Mouse (Mus musculus): ENCODE measurements at regions not wholly inside any gene's neighbourhood (a gene's known extent, or its start where the extent isn't known, plus 50 kb on each side); places are given as distances from the start of the nearest gene placed in this dataset.
A peak's percentile ranks its signal among the peaks of the same experiment; 100 is the strongest.

GRCm38 (mm10) chr10:126673437-126673836 lies 227.7 kb downstream of the Atp23 start:
- Histone ChIP-seq H3K36me3 (ENCODE audit: control insufficient read depth, insufficient read depth, low read length) (no peaks in the 10 kb centered on the region), H3K4me3 (ENCODE audit: control insufficient read depth, low read depth, low read length) (no peak overlapping the region), H3K27ac (ENCODE audit: control insufficient read depth, insufficient read depth, low read depth, low read length) (no peak overlapping the region), H3K27me3 (ENCODE audit: control insufficient read depth, insufficient read depth, low read length) (no peaks in the 10 kb centered on the region), H3K4me1 (ENCODE audit: control insufficient read depth, insufficient read depth, low read length) (peaks cover 3% of the 10 kb centered on the region)
- no peak for TF ChIP-seq CTCF (IDR thresholded peaks at IDR 0.05; ENCODE audit: control insufficient read depth, insufficient read depth, insufficient replicate concordance, low read depth, low read length)
- no peak for TF ChIP-seq POLR2A (IDR thresholded peaks at IDR 0.05; ENCODE audit: control insufficient read depth, low read depth, low read length)

GRCm38 (mm10) chr10:126664408-126665083 lies 236.6 kb downstream of the Atp23 start:
- Histone ChIP-seq H3K36me3 (ENCODE audit: control insufficient read depth, insufficient read depth, low read length) (no peaks in the 10 kb centered on the region), H3K27ac (ENCODE audit: control insufficient read depth, insufficient read depth, low read depth, low read length) (no peak overlapping the region), H3K27me3 (ENCODE audit: control insufficient read depth, insufficient read depth, low read length) (no peaks in the 10 kb centered on the region), H3K4me1 (ENCODE audit: control insufficient read depth, insufficient read depth, low read length) (no peaks in the 10 kb centered on the region; the same call in 1 of the 2 replicates), H3K4me3 (ENCODE audit: control insufficient read depth, low read depth, low read length) (peak overlapping the region; percentile 15)
- TF ChIP-seq CTCF (IDR thresholded peaks at IDR 0.05; ENCODE audit: control insufficient read depth, insufficient read depth, insufficient replicate concordance, low read depth, low read length) (no peak), POLR2A (IDR thresholded peaks at IDR 0.05; ENCODE audit: control insufficient read depth, low read depth, low read length) (no peak)

- no peaks in the 10 kb centered on the region for H3K27me3 ChIP-seq (ENCODE audit: control insufficient read depth, insufficient read depth, low read length)
- TF ChIP-seq CTCF (IDR thresholded peaks at IDR 0.05; ENCODE audit: control insufficient read depth, insufficient read depth, insufficient replicate concordance, low read depth, low read length): peak; percentile 93
- TF ChIP-seq POLR2A (IDR thresholded peaks at IDR 0.05; ENCODE audit: control insufficient read depth, low read depth, low read length): no peak
- H3K4me3 ChIP-seq (ENCODE audit: control insufficient read depth, low read depth, low read length): peak overlapping the region; percentile 64
- H3K4me1 ChIP-seq (ENCODE audit: control insufficient read depth, insufficient read depth, low read length): no peaks in the 10 kb centered on the region; the same call in 1 of the 2 replicates
- H3K36me3 ChIP-seq (ENCODE audit: control insufficient read depth, insufficient read depth, low read length): no peaks in the 10 kb centered on the region
- H3K27ac ChIP-seq (ENCODE audit: control insufficient read depth, insufficient read depth, low read depth, low read length): no peak overlapping the region
Measured at GRCm38 (mm10) chr10:126663461-126664013, 237.6 kb downstream of the Atp23 start.

- Histone ChIP-seq H3K27me3 (ENCODE audit: control insufficient read depth, insufficient read depth, low read length) (no peaks in the 10 kb centered on the region), H3K36me3 (ENCODE audit: control insufficient read depth, insufficient read depth, low read length) (no peaks in the 10 kb centered on the region), H3K4me3 (ENCODE audit: control insufficient read depth, low read depth, low read length) (peak overlapping the region; percentile 32; the same call in 1 of the 2 replicates), H3K27ac (ENCODE audit: control insufficient read depth, insufficient read depth, low read depth, low read length) (no peak overlapping the region), H3K4me1 (ENCODE audit: control insufficient read depth, insufficient read depth, low read length) (no peaks in the 10 kb centered on the region; the same call in 1 of the 2 replicates)
- TF ChIP-seq POLR2A (IDR thresholded peaks at IDR 0.05; ENCODE audit: control insufficient read depth, low read depth, low read length): no peak
- TF ChIP-seq CTCF (IDR thresholded peaks at IDR 0.05; ENCODE audit: control insufficient read depth, insufficient read depth, insufficient replicate concordance, low read depth, low read length): no peak
Measured at GRCm38 (mm10) chr10:126662765-126663164, 238.4 kb downstream of the Atp23 start.

DNA sequence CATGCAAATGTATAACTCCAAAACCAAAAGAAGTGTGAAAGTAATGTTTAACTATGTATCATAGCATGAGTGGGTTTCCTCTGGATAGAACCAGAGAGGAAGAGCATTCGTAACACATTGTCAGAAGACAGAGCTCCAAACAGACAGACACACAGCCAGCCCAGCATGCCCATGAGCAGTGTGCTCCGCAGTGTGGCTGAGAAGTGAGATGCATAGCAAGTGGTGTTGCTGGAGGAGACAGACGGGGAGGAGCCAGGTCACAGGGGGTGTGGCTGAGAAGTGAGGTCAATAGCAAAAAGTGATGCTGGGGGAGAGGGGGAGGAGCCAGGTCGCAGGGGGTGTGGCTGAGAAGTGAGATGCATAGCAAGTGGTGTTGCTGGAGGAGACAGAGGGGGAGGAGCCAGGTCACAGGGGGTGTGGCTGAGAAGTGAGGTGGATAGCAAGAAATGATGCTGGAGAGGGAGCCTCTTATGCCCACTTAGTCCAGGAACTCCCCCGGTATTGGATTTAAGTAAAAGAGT lies 240.0 kb downstream of the Atp23 start:
- H3K27ac ChIP-seq (ENCODE audit: control insufficient read depth, insufficient read depth, low read depth, low read length): no peak overlapping the region
- H3K36me3 ChIP-seq (ENCODE audit: control insufficient read depth, insufficient read depth, low read length): no peaks in the 10 kb centered on the region
- H3K4me3 ChIP-seq (ENCODE audit: control insufficient read depth, low read depth, low read length): no peak overlapping the region
- no peak for TF ChIP-seq POLR2A (IDR thresholded peaks at IDR 0.05; ENCODE audit: control insufficient read depth, low read depth, low read length)
- TF ChIP-seq CTCF (IDR thresholded peaks at IDR 0.05; ENCODE audit: control insufficient read depth, insufficient read depth, insufficient replicate concordance, low read depth, low read length): no peak
- H3K27me3 ChIP-seq (ENCODE audit: control insufficient read depth, insufficient read depth, low read length): no peaks in the 10 kb centered on the region
- H3K4me1 ChIP-seq (ENCODE audit: control insufficient read depth, insufficient read depth, low read length): no peaks in the 10 kb centered on the region; the same call in 1 of the 2 replicates

DNA sequence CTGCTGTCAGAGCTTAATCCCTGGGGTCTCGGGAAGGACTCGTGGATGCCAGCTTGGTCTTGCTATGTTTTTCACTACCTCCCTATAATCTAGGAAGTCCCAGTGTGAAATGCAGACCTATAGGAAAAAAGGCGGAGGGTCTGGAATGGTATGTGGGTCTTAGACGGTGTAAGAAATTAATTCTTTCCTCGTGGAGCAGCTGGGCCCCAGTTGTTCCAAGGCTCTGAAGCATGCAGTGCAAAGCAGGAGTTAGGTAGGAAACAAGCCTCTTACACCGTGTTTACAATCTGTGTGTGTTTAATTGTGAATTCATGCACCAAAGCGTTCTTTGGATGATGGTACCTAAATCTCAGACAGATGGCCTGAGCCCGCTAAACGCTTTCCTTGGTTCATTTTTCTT lies 241.1 kb downstream of the Atp23 start:
- Histone ChIP-seq H3K36me3 (ENCODE audit: control insufficient read depth, insufficient read depth, low read length) (no peaks in the 10 kb centered on the region), H3K27me3 (ENCODE audit: control insufficient read depth, insufficient read depth, low read length) (no peaks in the 10 kb centered on the region), H3K4me3 (ENCODE audit: control insufficient read depth, low read depth, low read length) (no peak overlapping the region), H3K27ac (ENCODE audit: control insufficient read depth, insufficient read depth, low read depth, low read length) (no peak overlapping the region), H3K4me1 (ENCODE audit: control insufficient read depth, insufficient read depth, low read length) (no peaks in the 10 kb centered on the region; the same call in 1 of the 2 replicates)
- TF ChIP-seq CTCF (IDR thresholded peaks at IDR 0.05; ENCODE audit: control insufficient read depth, insufficient read depth, insufficient replicate concordance, low read depth, low read length) (no peak), POLR2A (IDR thresholded peaks at IDR 0.05; ENCODE audit: control insufficient read depth, low read depth, low read length) (no peak)

DNA sequence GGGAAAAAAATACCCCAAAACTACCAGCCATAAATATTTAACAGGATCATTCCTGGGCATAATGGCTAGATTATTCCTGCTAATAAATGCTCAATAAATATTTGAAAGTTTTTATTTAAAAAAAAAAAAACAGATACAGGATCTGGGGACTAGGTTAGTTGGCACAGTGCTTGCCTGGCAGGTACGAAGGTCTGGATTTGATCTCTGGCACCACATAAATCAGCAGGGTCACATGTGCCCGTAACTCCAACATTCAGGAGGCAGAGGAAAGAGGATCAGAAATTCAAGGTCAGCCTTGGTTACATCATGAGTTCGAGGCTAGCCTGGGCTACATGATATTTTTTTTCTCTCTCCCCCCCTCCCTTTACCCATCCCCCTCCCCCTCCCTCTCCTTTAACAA lies 248.5 kb downstream of the Atp23 start:
- Histone ChIP-seq H3K36me3 (ENCODE audit: control insufficient read depth, insufficient read depth, low read length) (no peaks in the 10 kb centered on the region), H3K4me1 (ENCODE audit: control insufficient read depth, insufficient read depth, low read length) (no peaks in the 10 kb centered on the region), H3K4me3 (ENCODE audit: control insufficient read depth, low read depth, low read length) (no peak overlapping the region), H3K27ac (ENCODE audit: control insufficient read depth, insufficient read depth, low read depth, low read length) (no peak overlapping the region), H3K27me3 (ENCODE audit: control insufficient read depth, insufficient read depth, low read length) (no peaks in the 10 kb centered on the region)
- no peak for TF ChIP-seq CTCF (IDR thresholded peaks at IDR 0.05; ENCODE audit: control insufficient read depth, insufficient read depth, insufficient replicate concordance, low read depth, low read length)
- TF ChIP-seq POLR2A (IDR thresholded peaks at IDR 0.05; ENCODE audit: control insufficient read depth, low read depth, low read length): no peak
